Mouse (Mus musculus) midbrain, embryonic 11.5 days (tissue): ENCODE results near the gene Hoxb2. TPM values are rescaled to one million over a fixed set of nuclear protein-coding genes. Genes with fewer than 3 reads are reported as not detected.

Experiments
- ATAC-seq: fragments of 200-750 bp; cut with Nextera tagmentation; 2 replicates; pipeline ENCODE4 v1.8.0; 2017; ENCODE audit warnings: moderate TSS enrichment, moderate library complexity; ENCODE audit not compliant: low FRiP score
- DNase-seq: peaks from one replicate; pipeline ENCODE4 v3.0.0; 2015; ENCODE audit warnings: low spot score; ENCODE audit errors: missing footprints
- H3K27ac ChIP-seq: fragments of 300-500 bp; sonication (generic); 2 replicates; pipeline ENCODE4 v1.5.1; 2014; ENCODE audit warnings: low read depth, low read length
- H3K27me3 ChIP-seq: fragments of 300-500 bp; sonication (generic); 2 replicates; pipeline ENCODE4 v1.6.1; 2014; ENCODE audit warnings: mild to moderate bottlenecking, low read length, moderate library complexity, mixed read lengths; ENCODE audit not compliant: control insufficient read depth, insufficient read depth
- H3K36me3 ChIP-seq: fragments of 300-500 bp; sonication (generic); 2 replicates; pipeline ENCODE4 v1.6.1; 2014; ENCODE audit warnings: mild to moderate bottlenecking, low read length, moderate library complexity, mixed read lengths; ENCODE audit not compliant: control insufficient read depth, insufficient read depth
- H3K4me1 ChIP-seq: fragments of 300-500 bp; sonication (generic); 2 replicates; pipeline ENCODE4 v1.6.1; 2014; ENCODE audit warnings: low read length; ENCODE audit not compliant: control insufficient read depth, insufficient read depth
- H3K4me2 ChIP-seq: fragments of 300-500 bp; sonication (generic); 2 replicates; pipeline ENCODE4 v1.6.1; 2014; ENCODE audit warnings: mild to moderate bottlenecking, moderate library complexity
- H3K4me3 ChIP-seq: fragments of 300-500 bp; sonication (generic); 2 replicates; pipeline ENCODE4 v1.5.1; 2014; ENCODE audit warnings: low read depth, low read length
- H3K9ac ChIP-seq: fragments of 300-500 bp; sonication (generic); 2 replicates; pipeline ENCODE4 v1.6.1; 2014; ENCODE audit warnings: low read length
- H3K9me3 ChIP-seq: fragments of 300-500 bp; sonication (generic); 2 replicates; pipeline ENCODE4 v1.6.1; 2016; ENCODE audit warnings: low read length; ENCODE audit not compliant: control insufficient read depth
- WGBS: fragments of 180-500 bp; shearing (Covaris S2); extraction: QIAGEN DNeasy Blood & Tissue Kit; methylation state at CpG from one replicate; pipeline ENCODE4 v1.1.7; 2014; 5-methylcytosine and 5-hydroxymethylcytosine counted together
- polyA plus RNA-seq: library from polyadenylated mRNA; unstranded; fragments of >200 nt; fragmentation: Nextera tagmentation; extraction: Ambion mirVana; gene quantifications from 2 replicates; pipeline ENCODE4 v1.2.1, GENCODE M21; 2014

Gene Hoxb2
- polyA plus RNA-seq, 1 experiment from 2014 or later, result not detected

- ATAC-seq, result no peak
These were observed 18.2 kb upstream of the Hoxb2 start for GRCm38 (mm10) chr11:96332105-96332504.

GRCm38 (mm10) chr11:96332618-96333032, 17.7 kb upstream of the Hoxb2 start:
- no peak overlapping the region for H3K9ac ChIP-seq
- no peak for ATAC-seq
- H3K9me3 ChIP-seq, result no peaks in the 10 kb centered on the region
- H3K27me3 ChIP-seq, result peaks cover 100% of the 10 kb centered on the region
- no peak for DNase-seq
- H3K4me3 ChIP-seq, result no peak overlapping the region
- WGBS, result under 1% methylated on average over 31 of the region's 35 CpGs
- H3K4me2 ChIP-seq, result no peak overlapping the region
- H3K36me3 ChIP-seq, result no peaks in the 10 kb centered on the region
- H3K4me1 ChIP-seq, result no peaks in the 10 kb centered on the region
- no peak overlapping the region for H3K27ac ChIP-seq

More at GRCm38 (mm10) chr11:96332105-96332504, 18.2 kb upstream of the Hoxb2 start:
- H3K9me3 ChIP-seq, result no peaks in the 10 kb centered on the region
- no peaks in the 10 kb centered on the region for H3K4me1 ChIP-seq
- no peak overlapping the region for H3K4me2 ChIP-seq
- WGBS, result under 1% methylated on average over 8 of the region's 8 CpGs
- DNase-seq, result no peak
- H3K27ac ChIP-seq, result no peak overlapping the region
- peaks cover 100% of the 10 kb centered on the region for H3K27me3 ChIP-seq
- no peaks in the 10 kb centered on the region for H3K36me3 ChIP-seq
- no peak overlapping the region for H3K9ac ChIP-seq
- H3K4me3 ChIP-seq, result no peak overlapping the region

GRCm38 (mm10) chr11:96333241-96334001, 16.9 kb upstream of the Hoxb2 start:
- Histone ChIP-seq H3K4me1 (no peaks in the 10 kb centered on the region), H3K27ac (no peak overlapping the region), H3K27me3 (peaks cover 100% of the 10 kb centered on the region), H3K4me3 (no peak overlapping the region), H3K9me3 (no peaks in the 10 kb centered on the region), H3K9ac (no peak overlapping the region), H3K4me2 (no peak overlapping the region), H3K36me3 (no peaks in the 10 kb centered on the region)
- no peak for ATAC-seq
- DNase-seq, result no peak
- WGBS, result 2% methylated on average over 17 of the region's 17 CpGs

GRCm38 (mm10) chr11:96334002-96334364, 16.3 kb upstream of the Hoxb2 start:
- H3K9ac ChIP-seq, result no peak overlapping the region
- ATAC-seq (no peak), DNase-seq (no peak)
- H3K9me3 ChIP-seq, result no peaks in the 10 kb centered on the region
- no peaks in the 10 kb centered on the region for H3K4me1 ChIP-seq
- no peak overlapping the region for H3K4me2 ChIP-seq
- 0% methylated on average over 2 of the region's 2 CpGs for WGBS
- no peaks in the 10 kb centered on the region for H3K36me3 ChIP-seq
- H3K27ac ChIP-seq, result no peak overlapping the region
- H3K27me3 ChIP-seq, result peaks cover 100% of the 10 kb centered on the region
- no peak overlapping the region for H3K4me3 ChIP-seq

GRCm38 (mm10) chr11:96334998-96335397, 15.3 kb upstream of the Hoxb2 start:
- Histone ChIP-seq H3K27ac (no peak overlapping the region), H3K4me1 (no peaks in the 10 kb centered on the region), H3K27me3 (peaks cover 100% of the 10 kb centered on the region), H3K4me3 (no peak overlapping the region), H3K4me2 (no peak overlapping the region), H3K36me3 (no peaks in the 10 kb centered on the region), H3K9me3 (no peaks in the 10 kb centered on the region), H3K9ac (no peak overlapping the region)
- WGBS, result 32% methylated on average over 3 of the region's 3 CpGs
- no peak for DNase-seq
- ATAC-seq, result no peak

- H3K27ac ChIP-seq, result no peak overlapping the region
These were observed 13.7 kb upstream of the Hoxb2 start for GRCm38 (mm10) chr11:96336597-96336996.

GRCm38 (mm10) chr11:96337026-96337425, 13.3 kb upstream of the Hoxb2 start:
- Histone ChIP-seq H3K36me3 (no peaks in the 10 kb centered on the region), H3K9me3 (no peaks in the 10 kb centered on the region), H3K9ac (no peak overlapping the region), H3K27ac (no peak overlapping the region), H3K27me3 (peaks cover 100% of the 10 kb centered on the region), H3K4me3 (no peak overlapping the region), H3K4me2 (no peak overlapping the region), H3K4me1 (no peaks in the 10 kb centered on the region)
- DNase-seq (no peak), ATAC-seq (no peak)
- under 1% methylated on average over 6 of the region's 6 CpGs for WGBS

More at GRCm38 (mm10) chr11:96336597-96336996, 13.7 kb upstream of the Hoxb2 start:
- ATAC-seq (no peak), DNase-seq (no peak)
- WGBS, result 0% methylated on average over 2 of the region's 2 CpGs
- H3K9ac ChIP-seq, result no peak overlapping the region
- no peaks in the 10 kb centered on the region for H3K4me1 ChIP-seq
- no peak overlapping the region for H3K4me3 ChIP-seq
- no peak overlapping the region for H3K4me2 ChIP-seq
- H3K9me3 ChIP-seq, result no peaks in the 10 kb centered on the region
- no peaks in the 10 kb centered on the region for H3K36me3 ChIP-seq
- H3K27me3 ChIP-seq, result peaks cover 100% of the 10 kb centered on the region

- ATAC-seq (no peak), DNase-seq (no peak)
- Histone ChIP-seq H3K4me1 (no peaks in the 10 kb centered on the region), H3K36me3 (no peaks in the 10 kb centered on the region), H3K27ac (no peak overlapping the region), H3K27me3 (peaks cover 100% of the 10 kb centered on the region), H3K9ac (no peak overlapping the region), H3K9me3 (no peaks in the 10 kb centered on the region), H3K4me2 (no peak overlapping the region), H3K4me3 (no peak overlapping the region)
- WGBS, result 13% methylated on average over 7 of the region's 7 CpGs
These were observed 11.1 kb upstream of the Hoxb2 start for GRCm38 (mm10) chr11:96338957-96339855.
